Mouse (Mus musculus): ENCODE measurements around the gene Bst2. TPM values are rescaled to one million over a fixed set of nuclear protein-coding genes. Genes with fewer than 3 reads are reported as not detected.

Gene Bst2
- polyA plus RNA-seq, 1 experiment from 2014 or later = 52.3 TPM

DNA sequence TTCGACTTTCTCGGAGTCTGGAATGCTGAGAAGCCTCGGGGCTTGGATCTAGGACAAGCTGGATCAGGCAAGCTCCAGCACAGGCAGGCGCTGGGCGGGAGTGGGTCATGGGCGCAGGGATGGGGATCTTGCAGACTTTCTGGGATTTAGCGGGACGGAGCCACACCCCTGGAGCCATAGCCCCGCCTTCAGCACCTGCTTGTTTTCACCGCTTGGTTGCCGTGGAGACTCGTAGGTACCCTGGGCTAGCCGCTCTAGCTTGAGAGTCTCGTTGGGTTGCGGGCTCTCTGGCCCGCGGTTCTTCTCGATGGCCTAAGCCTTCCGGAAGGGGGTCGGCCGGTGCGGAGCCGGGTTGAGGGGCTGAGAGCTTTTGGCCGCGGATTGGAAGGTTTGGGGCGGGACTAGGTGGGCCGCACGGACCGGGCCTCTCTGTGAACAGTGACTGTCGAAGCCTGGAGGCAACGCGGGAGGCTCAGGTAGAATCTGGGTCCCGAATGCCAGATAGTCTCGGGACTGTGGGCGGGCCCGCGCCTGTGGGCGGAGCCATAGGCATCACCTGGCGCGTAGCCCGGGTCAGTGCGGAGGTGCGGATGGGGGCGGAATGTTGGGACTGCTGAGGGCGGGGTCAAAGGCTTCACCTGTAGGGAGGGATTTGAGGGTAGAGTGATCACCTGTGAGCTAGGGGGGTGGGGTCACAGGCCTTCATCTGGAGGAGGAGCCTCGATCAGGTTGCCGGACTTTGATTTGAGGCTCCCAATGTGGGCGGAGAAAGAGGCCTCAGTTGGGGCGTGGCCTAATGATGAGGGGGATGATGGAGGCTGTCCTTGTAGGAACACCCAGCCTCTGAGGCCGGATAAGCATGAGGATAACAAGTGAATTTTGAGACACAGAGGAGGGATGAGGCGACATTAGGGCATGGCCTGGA, 32.4 kb upstream of the Bst2 start:
- Histone ChIP-seq H3K4me3 (replicated peaks) (peak overlapping the region; percentile 67), H3K9me3 (no peaks in the 10 kb centered on the region), H3K27me3 (replicated peaks) (no peaks in the 10 kb centered on the region), H3K4me2 (peak overlapping the region; percentile 88), H3K27ac (peak overlapping the region; percentile 94), H3K4me1 (peaks cover 17% of the 10 kb centered on the region), H3K36me3 (no peaks in the 10 kb centered on the region), H3K9ac (peak overlapping the region; percentile 10; the same call in 1 of the 2 replicates)
- under 1% methylated on average over 51 of the region's 51 CpGs for WGBS
- peak; percentile 74 for ATAC-seq (ENCODE audit: insufficient read depth, low FRiP score, low read depth)

DNA sequence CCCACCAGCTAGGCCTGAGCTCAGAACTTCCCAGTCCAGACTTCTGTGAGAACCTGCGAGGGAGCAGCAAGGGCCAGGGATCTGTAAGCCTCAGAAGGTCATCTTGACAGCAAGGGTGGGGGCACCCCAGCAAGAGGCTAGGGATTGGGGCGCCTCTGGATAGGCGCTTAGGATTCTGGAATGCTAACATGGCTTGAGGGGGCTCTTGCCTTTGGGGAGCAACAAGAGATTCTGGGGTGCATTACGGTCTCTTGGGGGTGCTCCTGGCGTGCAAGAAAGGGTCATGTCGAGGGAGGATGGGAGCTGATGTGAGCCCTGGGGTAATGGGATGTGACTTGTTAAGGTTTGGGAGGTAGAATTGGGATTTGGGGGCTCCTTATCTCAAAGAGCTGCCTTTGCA, 31.7 kb upstream of the Bst2 start:
- no peak for ATAC-seq (ENCODE audit: insufficient read depth, low FRiP score, low read depth)

DNA sequence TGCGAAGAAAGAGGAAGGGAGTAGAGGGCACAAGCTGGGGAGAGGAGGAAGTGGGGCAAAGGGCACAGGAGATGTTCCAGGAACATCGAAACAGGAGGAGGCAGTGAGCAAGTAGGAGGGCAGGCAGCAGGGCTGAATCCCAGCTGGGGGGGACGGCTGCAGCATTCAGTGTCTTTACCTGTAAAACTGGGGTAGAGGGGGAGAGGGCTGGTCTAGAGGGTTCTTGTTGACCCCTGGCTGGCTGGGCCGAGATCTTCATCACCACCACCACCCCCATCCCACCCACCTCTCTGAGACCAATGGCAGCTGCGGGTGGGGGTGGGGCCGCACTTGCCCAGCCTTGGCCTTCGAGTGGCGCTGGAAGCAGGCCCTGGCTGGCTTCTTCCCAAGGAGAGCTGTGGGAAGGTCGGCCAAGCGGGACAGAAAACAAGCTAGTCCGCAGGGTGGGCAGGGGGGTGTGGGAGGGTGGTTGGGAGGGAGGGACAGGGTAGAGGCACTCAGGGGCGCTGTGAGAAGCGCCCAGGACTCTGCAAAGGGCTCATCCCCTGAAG, 31.2 kb upstream of the Bst2 start, which contains the start of gene Slc27a1:
Slc27a1 (plus strand) TSS at position 496 of the 551 bp plus-strand sequence.
- Histone ChIP-seq H3K4me2 (peak within 1 kb of the TSS; percentile 88), H3K4me1 (peaks cover 17% of the 10 kb centered on the region), H3K27ac (peak within 1 kb of the TSS; percentile 94), H3K4me3 (replicated peaks) (peak within 1 kb of the TSS; percentile 67), H3K9ac (peak within 1 kb of the TSS; percentile 10; the same call in 1 of the 2 replicates), H3K9me3 (no peaks in the 10 kb centered on the region), H3K27me3 (replicated peaks) (no peaks in the 10 kb centered on the region), H3K36me3 (no peaks in the 10 kb centered on the region)
- WGBS = 21% methylated on average over 13 of the region's 13 CpGs
- ATAC-seq (ENCODE audit: insufficient read depth, low FRiP score, low read depth) = no peak

More for the DNA sequence above, 31.7 kb upstream of the Bst2 start:
- Histone ChIP-seq H3K27me3 (replicated peaks) (no peaks in the 10 kb centered on the region), H3K36me3 (no peaks in the 10 kb centered on the region), H3K9me3 (no peaks in the 10 kb centered on the region), H3K4me2 (peak overlapping the region; percentile 88), H3K9ac (0 out of 2 replicates have a peak overlapping the region, but pooled peaks have one; percentile 10), H3K4me3 (replicated peaks) (peak overlapping the region; percentile 67), H3K4me1 (peaks cover 17% of the 10 kb centered on the region), H3K27ac (peak overlapping the region; percentile 94)
- whole genome bisulfite sequencing = 32% methylated on average over 6 of the region's 6 CpGs

DNA sequence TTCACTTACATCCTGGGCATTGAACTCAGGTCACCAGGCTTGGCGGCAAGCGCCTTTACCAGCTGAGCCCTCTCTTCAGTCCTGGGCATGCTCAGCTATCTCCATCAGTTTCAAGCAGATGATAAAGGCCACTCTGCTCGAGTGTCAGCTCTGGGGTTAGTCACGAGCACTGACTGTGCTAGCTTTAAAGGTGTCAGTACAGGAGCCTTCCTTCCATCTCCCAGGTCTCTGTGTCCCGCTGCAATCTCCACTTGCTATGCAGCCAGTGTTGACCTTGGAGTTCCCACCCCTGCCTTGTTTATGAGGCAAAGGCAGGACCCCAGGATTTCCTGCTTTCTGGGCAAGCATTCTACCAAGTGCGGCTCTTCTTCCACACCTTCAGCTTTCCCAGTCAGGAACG, 30.3 kb upstream of the Bst2 start:
- no peak overlapping the region for H3K4me2 ChIP-seq
- H3K36me3 ChIP-seq = no peaks in the 10 kb centered on the region
- WGBS = 73% methylated on average over 7 of the region's 7 CpGs
- H3K4me3 ChIP-seq (replicated peaks) = no peak overlapping the region
- H3K27me3 ChIP-seq (replicated peaks) = peaks cover 1% of the 10 kb centered on the region; the same call in 1 of the 2 replicates
- peaks cover 23% of the 10 kb centered on the region for H3K4me1 ChIP-seq
- ATAC-seq (ENCODE audit: insufficient read depth, low FRiP score, low read depth) = no peak
- H3K9me3 ChIP-seq = no peaks in the 10 kb centered on the region
- no peak overlapping the region for H3K27ac ChIP-seq
- H3K9ac ChIP-seq = no peak overlapping the region

DNA sequence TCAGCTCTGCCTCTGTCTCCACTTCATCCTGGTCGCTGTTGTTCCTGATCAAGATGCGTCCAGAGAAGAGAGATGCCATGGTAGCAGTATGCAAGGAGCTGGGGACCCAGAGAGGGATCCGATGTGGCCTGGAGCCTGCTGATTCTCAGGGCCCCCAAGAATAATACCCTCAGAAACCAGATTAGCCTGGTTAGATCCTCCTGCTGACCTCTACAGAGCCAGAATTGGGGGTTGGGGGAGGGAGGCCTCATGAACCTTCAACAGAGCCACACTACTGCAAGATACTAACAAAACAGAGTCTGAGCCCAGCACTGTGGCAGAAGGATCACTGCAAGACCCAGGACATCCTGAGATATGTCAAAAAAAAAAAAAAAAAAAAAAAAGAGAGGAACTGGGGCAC, 29.2 kb upstream of the Bst2 start, which contains the start of gene Nxnl1:
Nxnl1 (minus strand) TSS at position 101 of the 400 bp plus-strand sequence.
- H3K27me3 ChIP-seq (replicated peaks) = peaks cover 9% of the 10 kb centered on the region; the same call in 1 of the 2 replicates
- H3K4me1 ChIP-seq = peaks cover 26% of the 10 kb centered on the region
- H3K27ac ChIP-seq = no peak within 1 kb of the TSS

DNA sequence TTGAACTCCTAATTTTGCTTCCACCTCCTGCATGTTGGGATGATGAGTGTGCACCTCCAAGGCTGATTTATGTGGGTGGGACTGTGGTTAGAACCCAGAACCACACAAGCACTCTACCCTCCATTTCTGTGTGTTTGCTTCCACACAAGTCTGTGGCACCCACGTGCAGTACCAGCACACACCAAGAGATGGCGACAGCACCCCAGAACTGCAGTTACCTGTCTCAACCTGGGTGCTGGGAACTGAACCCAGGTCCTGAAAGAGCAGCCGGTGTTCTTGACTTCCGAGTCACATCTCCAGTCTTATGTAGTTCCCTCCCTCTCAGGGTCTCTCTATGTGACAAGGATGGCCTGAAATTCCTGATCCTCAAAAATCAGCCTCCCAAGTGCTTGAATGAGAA, 26.7 kb upstream of the Bst2 start:
- H3K9ac ChIP-seq = no peak overlapping the region
- peaks cover 26% of the 10 kb centered on the region for H3K27me3 ChIP-seq (replicated peaks)
- ATAC-seq (ENCODE audit: insufficient read depth, low FRiP score, low read depth) = no peak
- H3K36me3 ChIP-seq = no peaks in the 10 kb centered on the region
- peaks cover 15% of the 10 kb centered on the region for H3K4me1 ChIP-seq
- WGBS = 88% methylated on average over 4 of the region's 4 CpGs
- H3K4me2 ChIP-seq = no peak overlapping the region
- H3K27ac ChIP-seq = no peak overlapping the region
- H3K9me3 ChIP-seq = no peaks in the 10 kb centered on the region
- no peak overlapping the region for H3K4me3 ChIP-seq (replicated peaks)

More for the DNA sequence above, 29.2 kb upstream of the Bst2 start, which contains the start of gene Nxnl1:
- Histone ChIP-seq H3K36me3 (no peaks in the 10 kb centered on the region), H3K4me3 (replicated peaks) (no peak within 1 kb of the TSS), H3K9me3 (no peaks in the 10 kb centered on the region), H3K4me2 (no peak within 1 kb of the TSS), H3K9ac (no peak within 1 kb of the TSS)
- 73% methylated on average over 3 of the region's 3 CpGs for WGBS
- ATAC-seq (ENCODE audit: insufficient read depth, low FRiP score, low read depth) = no peak

DNA sequence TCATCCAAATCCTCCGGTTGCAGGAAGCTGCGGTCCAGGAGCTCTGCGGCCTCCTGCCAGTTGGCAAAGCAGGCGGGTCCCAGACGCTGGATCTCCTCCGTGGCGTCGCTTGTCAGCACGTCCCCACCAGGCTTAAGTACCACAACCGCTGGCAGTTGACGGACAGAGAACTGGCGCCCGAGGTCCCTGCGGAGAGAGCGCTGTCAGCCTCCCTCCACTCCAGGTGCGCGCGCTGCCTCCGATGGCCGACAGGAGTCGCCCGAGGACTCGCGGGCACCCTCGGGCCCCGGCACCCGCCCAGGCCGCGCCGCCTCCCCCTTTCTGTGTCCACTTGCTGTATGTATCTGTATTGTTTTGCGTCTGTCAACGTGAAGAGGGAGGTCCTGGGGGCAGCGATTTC, 25.5 kb upstream of the Bst2 start:
- ATAC-seq (ENCODE audit: insufficient read depth, low FRiP score, low read depth) = no peak
- peaks cover 38% of the 10 kb centered on the region for H3K27me3 ChIP-seq (replicated peaks)
- H3K4me1 ChIP-seq = peaks cover 17% of the 10 kb centered on the region; the same call in 1 of the 2 replicates
- WGBS = 1% methylated on average over 33 of the region's 33 CpGs
- no peaks in the 10 kb centered on the region for H3K9me3 ChIP-seq
- no peaks in the 10 kb centered on the region for H3K36me3 ChIP-seq
- no peak overlapping the region for H3K9ac ChIP-seq
- peak overlapping the region; percentile 27 for H3K4me3 ChIP-seq (replicated peaks)
- H3K27ac ChIP-seq = no peak overlapping the region
- H3K4me2 ChIP-seq = peak overlapping the region; percentile 60

DNA sequence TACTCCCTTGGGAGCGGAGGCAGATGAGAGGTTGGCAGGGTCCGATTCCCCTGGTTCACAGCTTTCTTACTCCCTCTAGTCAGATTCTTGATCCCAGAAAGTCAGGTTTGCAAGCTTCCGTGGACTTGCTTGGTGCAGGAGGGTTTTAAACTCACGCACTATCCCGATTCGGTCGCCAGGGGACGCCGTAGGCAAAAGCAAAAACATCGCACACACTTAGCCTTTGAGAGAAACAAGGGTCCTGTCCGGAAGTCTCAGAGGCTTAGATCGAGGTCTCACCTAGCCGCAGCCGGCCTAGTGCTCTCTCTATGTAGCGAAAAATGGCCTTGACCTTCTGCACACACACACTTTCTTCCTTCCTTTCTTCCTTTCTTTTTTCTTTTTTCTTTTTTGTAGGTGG, 24.1 kb upstream of the Bst2 start:
- Histone ChIP-seq H3K4me2 (no peak overlapping the region), H3K9ac (no peak overlapping the region), H3K27me3 (replicated peaks) (peaks cover 49% of the 10 kb centered on the region), H3K4me3 (replicated peaks) (no peak overlapping the region), H3K4me1 (peaks cover 17% of the 10 kb centered on the region; the same call in 1 of the 2 replicates), H3K9me3 (no peaks in the 10 kb centered on the region), H3K36me3 (no peaks in the 10 kb centered on the region), H3K27ac (no peak overlapping the region)
- 4% methylated on average over 15 of the region's 15 CpGs for WGBS
- ATAC-seq (ENCODE audit: insufficient read depth, low FRiP score, low read depth) = no peak; the same call in 1 of the 2 replicates

DNA sequence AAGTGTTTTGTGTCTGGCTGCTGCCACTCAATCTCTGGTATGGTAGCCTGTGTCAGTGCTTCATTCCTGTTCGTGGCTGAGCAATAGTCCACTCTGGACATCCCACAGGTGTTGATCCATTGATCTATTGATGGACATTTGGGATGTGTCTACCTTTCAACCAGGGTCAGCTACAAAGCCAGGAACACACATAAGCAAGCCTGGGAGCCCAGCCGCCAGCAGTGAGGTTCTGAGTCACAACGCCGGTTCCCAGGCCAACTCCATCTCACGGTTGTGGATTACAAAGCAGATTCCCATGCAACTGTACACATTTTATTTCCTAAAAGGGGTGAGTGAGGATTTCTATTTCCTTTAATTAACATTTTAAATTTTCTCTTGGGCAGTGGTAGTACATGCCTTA, 23.5 kb upstream of the Bst2 start:
- 83% methylated on average over 5 of the region's 5 CpGs for WGBS
- H3K4me1 ChIP-seq = peaks cover 17% of the 10 kb centered on the region; the same call in 1 of the 2 replicates
- peaks cover 49% of the 10 kb centered on the region for H3K27me3 ChIP-seq (replicated peaks)
- no peak overlapping the region for H3K4me2 ChIP-seq
- H3K9me3 ChIP-seq = no peaks in the 10 kb centered on the region
- ATAC-seq (ENCODE audit: insufficient read depth, low FRiP score, low read depth) = no peak
- H3K27ac ChIP-seq = no peak overlapping the region
- no peak overlapping the region for H3K9ac ChIP-seq
- H3K36me3 ChIP-seq = no peaks in the 10 kb centered on the region
- no peak overlapping the region for H3K4me3 ChIP-seq (replicated peaks)

DNA sequence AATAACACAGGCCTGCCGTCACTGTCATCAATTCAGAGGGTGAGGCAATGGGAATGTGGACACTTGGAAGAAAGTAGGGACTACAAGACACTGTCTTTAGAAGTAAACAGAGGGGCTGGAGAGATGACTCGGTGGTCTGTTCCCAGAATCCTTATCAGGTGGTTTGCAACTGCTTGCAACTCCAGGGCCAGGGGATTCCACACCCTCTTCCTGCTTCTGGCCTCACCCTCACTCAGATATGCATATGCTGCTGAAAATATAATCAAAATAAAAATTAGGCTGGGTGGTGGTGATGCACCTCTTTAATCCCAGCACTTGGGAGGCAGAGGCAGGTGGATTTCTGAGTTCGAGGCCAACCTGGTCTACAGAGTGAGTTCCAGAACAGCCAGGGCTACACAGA, 22.8 kb upstream of the Bst2 start:
- Histone ChIP-seq H3K27me3 (replicated peaks) (peaks cover 49% of the 10 kb centered on the region), H3K4me1 (peaks cover 17% of the 10 kb centered on the region; the same call in 1 of the 2 replicates), H3K9ac (no peak overlapping the region), H3K4me2 (no peak overlapping the region), H3K36me3 (no peaks in the 10 kb centered on the region), H3K4me3 (replicated peaks) (no peak overlapping the region), H3K9me3 (no peaks in the 10 kb centered on the region), H3K27ac (no peak overlapping the region)
- 64% methylated on average over 3 of the region's 3 CpGs for WGBS
- ATAC-seq (ENCODE audit: insufficient read depth, low FRiP score, low read depth) = no peak

DNA sequence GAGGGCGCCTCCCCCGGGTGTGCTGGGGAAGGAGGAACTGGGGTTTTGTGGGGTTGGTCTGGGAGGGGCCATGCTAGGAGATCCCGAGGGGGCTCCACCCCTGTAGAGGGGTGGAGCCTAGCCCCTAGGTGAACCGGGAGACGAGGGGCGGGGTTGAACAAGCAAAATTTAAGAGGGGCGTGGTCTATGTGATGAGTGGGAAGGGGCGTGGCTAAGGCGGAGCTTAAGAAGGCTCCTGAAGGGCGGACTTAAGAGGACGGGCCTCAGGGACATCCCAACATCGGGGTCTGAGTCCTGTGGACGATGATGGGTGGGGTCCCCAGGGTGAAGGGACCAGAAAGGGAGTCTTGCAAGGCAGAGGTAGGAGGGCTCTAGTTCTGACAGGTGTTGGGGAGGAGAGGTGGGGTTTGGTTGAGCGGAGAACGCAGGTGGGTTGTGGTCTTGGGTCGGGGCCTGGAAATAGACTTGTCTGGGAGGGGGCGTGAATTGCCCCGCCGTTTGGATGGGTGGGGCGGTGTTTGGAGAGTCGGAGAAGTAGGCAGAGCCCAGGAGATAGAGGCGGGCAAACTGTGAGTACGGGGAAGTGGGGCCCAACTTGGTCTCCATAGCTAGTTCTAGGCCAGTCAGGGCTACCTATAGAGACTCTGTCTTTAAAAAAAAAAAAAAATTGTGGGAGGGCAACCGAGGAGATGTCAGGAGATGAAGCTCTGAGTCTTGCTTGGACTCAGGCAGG, 21.9 kb upstream of the Bst2 start:
- H3K9me3 ChIP-seq = no peaks in the 10 kb centered on the region
- H3K4me2 ChIP-seq = peak overlapping the region; percentile 91
- no peak overlapping the region for H3K27ac ChIP-seq
- WGBS = 2% methylated on average over 24 of the region's 24 CpGs
- ATAC-seq (ENCODE audit: insufficient read depth, low FRiP score, low read depth) = peak; percentile 64
- H3K27me3 ChIP-seq (replicated peaks) = peaks cover 49% of the 10 kb centered on the region
- H3K4me3 ChIP-seq (replicated peaks) = peak overlapping the region; percentile 48
- H3K9ac ChIP-seq = no peak overlapping the region
- H3K4me1 ChIP-seq = peaks cover 17% of the 10 kb centered on the region; the same call in 1 of the 2 replicates
- H3K36me3 ChIP-seq = no peaks in the 10 kb centered on the region

All from stomach, embryonic 15.5 days (tissue).